Mouse (Mus musculus) limb, embryonic 14.5 days (tissue): ENCODE results near the gene Efna4. TPM values are rescaled to one million over a fixed set of nuclear protein-coding genes. Genes with fewer than 3 reads are reported as not detected.

Source experiments
- ATAC-seq: fragments of 200-750 bp; cut with Nextera tagmentation; 2 replicates; pipeline ENCODE4 v1.8.0; 2017; ENCODE audit warnings: low read depth, moderate number of reproducible peaks, moderate TSS enrichment; ENCODE audit not compliant: low FRiP score
- DNase-seq: peaks from one replicate; pipeline ENCODE4 v3.0.0-alpha.2; 2015; ENCODE audit warnings: low spot score
- H3K27ac ChIP-seq: fragments of 300-500 bp; sonication (generic); replicated peaks from 2 replicates; pipeline ENCODE4 v1.5.1; 2014; ENCODE audit warnings: low read depth, mild to moderate bottlenecking, low read length, moderate library complexity, mixed read lengths
- H3K27me3 ChIP-seq: fragments of 300-500 bp; sonication (generic); 2 replicates; pipeline ENCODE4 v1.6.1; 2014; ENCODE audit warnings: low read length, mixed read lengths; ENCODE audit not compliant: control insufficient read depth, insufficient read depth
- H3K36me3 ChIP-seq: fragments of 300-500 bp; sonication (generic); 2 replicates; pipeline ENCODE4 v1.6.1; 2014; ENCODE audit warnings: mild to moderate bottlenecking, low read length, moderate library complexity, mixed read lengths; ENCODE audit not compliant: control insufficient read depth, insufficient read depth
- H3K4me1 ChIP-seq: fragments of 300-500 bp; sonication (generic); 2 replicates; pipeline ENCODE4 v1.6.1; 2014; ENCODE audit warnings: antibody characterized with exemption, low read length, mixed read lengths; ENCODE audit not compliant: control insufficient read depth, insufficient read depth
- H3K4me2 ChIP-seq: fragments of 300-500 bp; sonication (generic); replicated peaks from 2 replicates; pipeline ENCODE4 v1.6.1; 2014; ENCODE audit warnings: low read depth, mild to moderate bottlenecking, low read length, moderate library complexity; ENCODE audit not compliant: severe bottlenecking
- H3K4me3 ChIP-seq: fragments of 300-500 bp; sonication (generic); replicated peaks from 2 replicates; pipeline ENCODE4 v1.5.1; 2014; ENCODE audit warnings: low read length
- H3K9ac ChIP-seq: fragments of 300-500 bp; sonication (generic); 2 replicates; pipeline ENCODE4 v1.6.1; 2014; ENCODE audit warnings: mild to moderate bottlenecking, low read depth, low read length, moderate library complexity; ENCODE audit not compliant: severe bottlenecking
- H3K9me3 ChIP-seq: fragments of 300-500 bp; sonication (generic); 2 replicates; pipeline ENCODE4 v1.6.1; 2016; ENCODE audit warnings: low read length; ENCODE audit not compliant: control insufficient read depth
- POLR2A ChIP-seq: fragments of 200-500 bp; IDR thresholded peaks from 2 replicates; pipeline ENCODE4 v1.8.0; 2012; ENCODE audit warnings: inconsistent platforms, mild to moderate bottlenecking, moderate library complexity, borderline replicate concordance; ENCODE audit not compliant: insufficient read depth, insufficient read length; ENCODE audit errors: extremely low read depth
- WGBS: fragments of 180-500 bp; shearing (Covaris S2); extraction: QIAGEN DNeasy Blood & Tissue Kit; methylation state at CpG from one replicate; pipeline ENCODE4 v1.1.7; 2014; 5-methylcytosine and 5-hydroxymethylcytosine counted together
- polyA plus RNA-seq, 2 experiments: library from polyadenylated mRNA; depleted of rRNA in 1 of 2; stranded (reverse) in 1 of 2; unstranded in 1 of 2; fragments of >200 nt; fragmentation: Nextera tagmentation in 1 of 2; extraction: Ambion mirVana in 1 of 2; gene quantifications; 2 replicates each; pipeline versions ENCODE4 v1.2.1 to v1.2.3; 2012 to 2014

Gene Efna4
- polyA plus RNA-seq, 2 experiments: 32.0 to 56.5 TPM

- no peaks in the 10 kb centered on the region for H3K27me3 ChIP-seq
Observed at GRCm38 (mm10) chr3:89380291-89380690, 42.5 kb upstream of the Efna4 start.

DNA sequence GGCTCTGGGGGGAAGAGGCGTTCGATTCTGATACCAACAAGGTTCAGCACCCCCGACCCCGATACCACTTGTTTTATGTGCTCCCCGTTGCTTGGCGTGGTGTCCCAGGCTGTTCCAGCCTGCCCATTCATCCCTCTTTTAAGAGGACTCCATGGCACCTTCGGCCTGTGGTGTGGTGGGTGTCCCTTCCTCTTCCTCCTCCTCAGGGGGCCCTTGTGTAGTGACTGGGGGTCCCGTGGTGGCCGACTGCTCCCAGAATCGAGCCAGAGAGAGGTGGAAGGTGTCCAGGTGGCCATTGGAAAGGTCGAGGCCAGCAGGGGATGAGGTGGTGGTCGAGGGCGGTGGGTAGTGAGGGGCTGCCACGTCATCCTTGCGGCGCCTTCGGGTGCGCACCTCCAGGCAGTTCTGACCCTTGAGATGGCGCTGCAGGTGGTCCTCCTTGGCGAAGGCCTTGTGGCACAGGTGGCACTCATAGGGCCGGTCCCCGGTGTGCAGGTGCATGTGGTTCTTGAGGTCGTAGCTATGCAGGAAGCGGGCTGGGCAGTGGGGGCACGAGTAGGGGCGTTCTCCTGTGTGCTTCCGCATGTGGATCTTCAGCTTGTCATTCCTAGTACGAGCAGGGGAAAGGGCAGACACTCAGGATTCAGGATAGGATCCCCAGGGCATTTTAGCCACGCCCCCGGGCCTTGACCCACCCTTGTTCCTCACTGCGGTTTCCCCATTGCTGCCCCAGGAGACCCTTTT, 41.7 kb upstream of the Efna4 start:
- Histone ChIP-seq H3K27ac (no peak overlapping the region), H3K4me2 (no peak overlapping the region), H3K27me3 (no peaks in the 10 kb centered on the region), H3K36me3 (no peaks in the 10 kb centered on the region), H3K9me3 (no peaks in the 10 kb centered on the region), H3K4me1 (peaks cover 12% of the 10 kb centered on the region), H3K9ac (no peak overlapping the region), H3K4me3 (no peak overlapping the region)
- WGBS: 88% methylated on average over 30 of the region's 31 CpGs
- no peak for TF ChIP-seq POLR2A
- DNase-seq: no peak
- no peak for ATAC-seq

More at GRCm38 (mm10) chr3:89380291-89380690, 42.5 kb upstream of the Efna4 start:
- Histone ChIP-seq H3K27ac (no peak overlapping the region), H3K4me3 (no peak overlapping the region), H3K36me3 (no peaks in the 10 kb centered on the region), H3K9me3 (no peaks in the 10 kb centered on the region), H3K9ac (no peak overlapping the region), H3K4me2 (no peak overlapping the region), H3K4me1 (peaks cover 16% of the 10 kb centered on the region)
- DNase-seq (no peak), ATAC-seq (no peak)
- WGBS: 96% methylated on average over 14 of the region's 14 CpGs
- TF ChIP-seq POLR2A: no peak

DNA sequence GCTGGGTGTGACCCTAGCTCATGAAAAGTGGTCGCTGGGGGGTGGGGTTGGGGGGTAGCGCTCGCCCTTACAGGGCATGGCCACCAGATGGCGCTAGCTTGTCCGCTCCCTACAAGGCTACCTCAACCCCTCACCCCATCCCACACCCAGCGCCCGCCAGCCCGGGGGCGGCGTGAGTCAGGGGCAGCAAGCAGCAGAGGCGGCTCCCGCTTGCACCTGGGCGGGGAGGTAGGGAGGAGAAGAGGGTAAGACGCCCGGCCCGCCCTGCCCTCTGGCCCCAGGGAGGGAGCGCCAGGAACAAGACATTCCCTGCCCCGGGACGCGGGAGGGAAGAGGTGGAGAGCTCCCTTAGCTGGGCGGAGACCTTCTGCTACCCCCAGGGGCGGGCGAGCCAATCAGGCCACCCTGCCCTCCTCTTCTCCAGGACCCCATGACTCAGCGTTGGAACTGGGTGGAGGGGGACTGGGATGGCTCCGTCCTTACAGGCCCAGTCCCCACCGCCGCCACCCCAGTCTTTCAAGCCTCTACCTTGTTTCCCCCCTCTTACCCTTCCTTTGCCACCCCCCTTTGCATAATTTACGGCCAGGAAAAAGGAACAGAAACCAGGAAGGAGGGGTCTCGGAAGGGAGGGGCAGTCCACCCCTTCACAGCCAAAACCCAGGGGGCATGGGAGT, 40.7 kb upstream of the Efna4 start:
- Histone ChIP-seq H3K36me3 (no peaks in the 10 kb centered on the region), H3K4me2 (peak overlapping the region; percentile 65), H3K4me1 (peaks cover 10% of the 10 kb centered on the region), H3K9me3 (no peaks in the 10 kb centered on the region), H3K27ac (no peak overlapping the region), H3K9ac (peak overlapping the region; percentile 57), H3K27me3 (no peaks in the 10 kb centered on the region), H3K4me3 (peak overlapping the region; percentile 41)
- peak; percentile 85 for DNase-seq
- under 1% methylated on average over 20 of the region's 29 CpGs for WGBS
- no peak for TF ChIP-seq POLR2A
- peak; percentile 94 for ATAC-seq

GRCm38 (mm10) chr3:89377831-89378230, 40.0 kb upstream of the Efna4 start:
- ATAC-seq (0 out of 2 replicates have a peak, but pooled peaks have one; percentile 1), DNase-seq (no peak)
- no peak for TF ChIP-seq POLR2A
- Histone ChIP-seq H3K27ac (no peak overlapping the region), H3K27me3 (no peaks in the 10 kb centered on the region), H3K4me2 (peak overlapping the region; percentile 65), H3K9me3 (no peaks in the 10 kb centered on the region), H3K36me3 (no peaks in the 10 kb centered on the region), H3K9ac (peak overlapping the region; percentile 57; the same call in 1 of the 2 replicates), H3K4me1 (peaks cover 10% of the 10 kb centered on the region), H3K4me3 (peak overlapping the region; percentile 41; the same call in 1 of the 2 replicates)
- WGBS: 67% methylated on average over 4 of the region's 4 CpGs

GRCm38 (mm10) chr3:89373581-89374231, 35.9 kb upstream of the Efna4 start:
- Histone ChIP-seq H3K27ac (no peak overlapping the region), H3K4me3 (no peak overlapping the region), H3K4me2 (no peak overlapping the region), H3K9me3 (no peaks in the 10 kb centered on the region), H3K9ac (no peak overlapping the region), H3K27me3 (no peaks in the 10 kb centered on the region), H3K36me3 (no peaks in the 10 kb centered on the region), H3K4me1 (peaks cover 6% of the 10 kb centered on the region)
- 44% methylated on average over 5 of the region's 5 CpGs for WGBS
- ATAC-seq (no peak), DNase-seq (no peak)
- no peak for TF ChIP-seq POLR2A
